Mouse (Mus musculus) adrenal gland, postnatal 36 days (tissue): Measurements from ENCODE around the gene Ube2h. TPM values are rescaled to one million over a fixed set of nuclear protein-coding genes. Genes with fewer than 3 reads are reported as not detected.

Experiments used
- DNase-seq, 2 experiments: peaks; one replicate each; pipeline ENCODE4 v3.0.0; 2021; ENCODE audit warnings: mixed read lengths in 1 of 2
- long read RNA-seq, 2 experiments: library from polyadenylated mRNA; stranded (forward); transcript quantifications; one replicate each; pipeline ENCODE4 v2.0.0; 2021; ENCODE audit warnings: borderline sequencing depth in 2 of 2
- total RNA-seq, 2 experiments: library from RNA; stranded (reverse); gene quantifications; 2 replicates each; pipeline ENCODE4 v1.2.3; 2021

Ube2h gene
- total RNA-seq: 100 to 1,000 TPM; 105 to 126 TPM
- long read RNA-seq, experiment 1, full-length matches to known transcripts: 40 of 94 reads
- long read RNA-seq, experiment 1, partial matches to known transcripts: 2 of 94 reads
- long read RNA-seq, experiment 1, other reads (novel, unspliced or antisense): 52 of 94 reads
- long read RNA-seq, experiment 2, full-length matches to known transcripts: 29 of 41 reads
- long read RNA-seq, experiment 2, partial matches to known transcripts: 0 of 41 reads
- long read RNA-seq, experiment 2, other reads (novel, unspliced or antisense): 12 of 41 reads

GRCm38 (mm10) chr6:30304399-30304917, at the start of gene Ube2h:
Ube2h (minus strand) TSS chr6:30304539.
- DNase-seq: peak; percentile 99 to 100

GRCm38 (mm10) chr6:30353661-30354060, 49.3 kb upstream of the Ube2h start:
- DNase-seq: peak; percentile 61 to 64

GRCm38 (mm10) chr6:30352762-30353161, 48.4 kb upstream of the Ube2h start:
- DNase-seq: no peak

DNA sequence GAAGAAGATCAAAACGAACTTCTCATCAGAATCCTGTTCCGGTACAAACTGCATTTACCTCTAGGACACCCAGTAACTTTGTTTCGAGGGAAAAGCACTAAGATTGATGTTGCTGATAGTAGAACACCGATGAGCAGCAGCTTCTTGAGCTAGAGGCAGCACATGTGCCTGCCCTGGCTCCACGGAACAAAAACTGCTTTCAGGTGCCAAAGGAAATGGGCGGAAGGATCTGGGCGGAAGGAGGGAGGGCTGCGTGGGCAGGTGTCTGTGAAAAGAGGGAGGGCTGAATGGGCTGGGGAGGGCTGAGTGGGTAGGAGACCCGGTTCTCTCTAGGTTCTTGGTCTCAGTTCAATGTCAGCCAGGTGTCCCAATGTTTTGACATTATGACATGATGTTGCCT, 47.0 kb upstream of the Ube2h start:
- no peak for DNase-seq

DNA sequence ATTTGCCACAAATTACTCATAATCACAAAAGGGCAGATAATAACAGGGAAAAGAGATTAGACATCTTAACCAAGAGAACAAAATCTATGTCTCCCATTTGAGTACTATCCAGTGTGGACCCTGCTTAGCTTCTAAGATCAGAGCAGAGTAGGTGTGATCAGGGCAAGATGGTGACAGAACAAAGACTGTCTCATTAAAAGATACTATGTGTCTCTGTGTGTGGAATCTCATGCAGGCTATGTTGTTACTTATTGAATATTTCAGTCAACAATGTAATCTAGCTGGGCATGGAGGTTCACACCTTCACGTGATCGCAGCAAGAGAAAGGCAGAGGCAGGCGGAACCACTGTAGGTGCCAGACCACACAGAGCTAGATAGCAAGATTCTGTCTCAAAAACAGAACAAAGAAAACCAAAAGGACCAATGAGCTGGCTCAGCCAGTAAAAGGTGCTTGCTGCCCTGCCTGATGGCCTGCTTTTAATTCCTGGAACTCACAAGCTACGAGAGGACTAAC, 43.0 kb upstream of the Ube2h start:
- DNase-seq: no peak

GRCm38 (mm10) chr6:30346737-30347136, 42.4 kb upstream of the Ube2h start:
- peak; percentile 72 to 76 for DNase-seq

- DNase-seq: no peak
These were observed 39.7 kb upstream of the Ube2h start for GRCm38 (mm10) chr6:30344032-30344431.

- DNase-seq: no peak
These were observed 36.0 kb upstream of the Ube2h start for GRCm38 (mm10) chr6:30340231-30340873.

DNA sequence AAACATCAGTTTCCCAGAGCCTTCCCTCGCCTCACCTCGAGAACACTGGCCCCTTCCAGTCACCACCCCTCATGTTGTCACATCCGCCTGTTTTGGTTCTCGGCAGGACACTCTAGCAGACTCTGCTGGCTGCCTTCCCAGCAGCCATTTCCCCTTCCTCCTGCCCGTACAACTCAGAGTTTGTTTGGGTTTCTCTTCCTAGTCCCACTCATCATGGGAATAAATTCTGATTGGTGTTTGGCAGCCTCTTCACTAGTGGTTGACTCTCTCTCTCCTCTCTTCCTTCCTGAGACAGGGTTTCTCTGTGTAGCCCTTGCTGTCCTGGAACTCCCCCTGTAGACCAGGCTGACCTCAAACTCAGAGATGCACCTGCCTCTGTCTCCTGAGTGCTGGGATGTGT, 32.6 kb upstream of the Ube2h start:
- peak; percentile 68 to 82 for DNase-seq

DNA sequence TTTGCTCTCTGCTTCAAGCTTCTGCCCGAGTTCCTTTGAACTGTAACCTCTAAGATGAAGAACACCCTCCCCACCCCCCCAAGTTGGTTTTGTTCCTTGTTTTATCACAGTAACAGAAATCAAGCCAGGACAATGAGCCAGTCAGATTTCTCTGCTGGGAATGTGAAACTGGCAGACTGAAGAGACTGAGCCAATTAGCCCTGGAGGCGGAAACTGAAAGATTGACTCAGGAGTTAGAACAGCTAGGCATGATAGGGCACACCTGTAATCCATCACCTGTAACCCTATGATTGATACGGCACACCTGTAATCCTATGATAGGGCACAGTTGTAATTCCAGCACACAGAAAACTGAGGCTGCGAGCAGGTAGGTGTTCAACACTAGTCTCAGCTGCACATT, 27.9 kb upstream of the Ube2h start:
- no peak for DNase-seq

GRCm38 (mm10) chr6:30330706-30331105, 26.4 kb upstream of the Ube2h start:
- no peak for DNase-seq

- no peak for DNase-seq
These were observed 21.7 kb upstream of the Ube2h start for GRCm38 (mm10) chr6:30325932-30326501.

DNA sequence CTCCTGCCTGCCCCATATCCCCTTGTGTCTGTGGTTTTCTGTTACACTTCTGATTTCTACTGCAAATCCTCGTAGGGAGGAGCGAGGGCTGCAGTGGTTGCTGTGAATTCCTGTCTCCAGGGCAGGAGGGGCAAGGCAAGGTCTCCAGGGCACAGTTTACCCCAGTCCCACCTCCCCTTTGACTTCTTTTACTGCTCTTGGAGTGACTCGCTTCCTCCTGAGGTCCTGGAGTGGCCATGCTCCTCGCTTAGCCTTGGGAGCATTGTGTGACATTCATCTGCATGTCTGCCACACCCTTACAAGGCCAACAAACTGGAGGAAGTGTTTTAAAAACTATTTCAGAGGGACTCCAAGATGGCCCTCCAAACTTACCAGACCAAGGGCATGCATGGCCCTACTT, 16.7 kb upstream of the Ube2h start:
- no peak for DNase-seq

DNA sequence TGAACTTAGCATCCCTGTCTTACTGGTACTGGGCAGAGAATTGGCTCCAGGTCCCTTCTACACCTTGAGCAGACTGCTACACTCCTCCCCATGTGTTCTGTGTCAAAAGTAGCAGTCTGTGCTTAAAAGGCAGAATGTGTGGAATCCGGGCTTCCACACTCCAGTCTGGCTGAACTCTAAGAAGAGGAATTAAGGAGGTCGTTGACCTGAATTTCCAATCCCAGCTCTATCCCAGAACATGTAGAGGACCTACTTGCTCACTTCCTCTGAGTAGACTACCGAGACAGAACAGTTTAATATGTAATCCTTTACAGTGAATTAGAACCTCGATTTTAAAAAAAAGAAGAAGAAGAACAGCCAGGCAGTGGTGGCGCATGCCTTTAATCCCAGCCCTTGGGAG, 14.9 kb upstream of the Ube2h start:
- DNase-seq: no peak

DNA sequence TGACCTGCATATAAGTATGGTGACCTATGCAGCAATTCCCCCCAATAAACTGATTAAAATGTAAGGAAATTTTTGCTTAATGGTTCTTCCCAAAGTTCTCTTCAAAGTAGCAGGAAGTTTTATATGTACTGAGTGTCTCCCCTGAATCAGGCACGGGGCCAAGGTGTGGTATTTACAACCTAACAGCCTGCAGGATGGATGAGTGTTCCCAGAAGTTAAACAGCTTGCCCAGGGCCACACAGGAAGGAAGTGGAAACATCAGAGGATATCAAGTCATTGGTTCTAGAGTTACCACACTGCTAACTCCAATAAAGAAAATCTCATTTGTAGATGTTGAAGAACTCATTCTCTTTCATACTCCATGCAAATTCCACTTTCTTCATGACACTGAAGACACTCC, 7.7 kb upstream of the Ube2h start:
- no peak for DNase-seq

DNA sequence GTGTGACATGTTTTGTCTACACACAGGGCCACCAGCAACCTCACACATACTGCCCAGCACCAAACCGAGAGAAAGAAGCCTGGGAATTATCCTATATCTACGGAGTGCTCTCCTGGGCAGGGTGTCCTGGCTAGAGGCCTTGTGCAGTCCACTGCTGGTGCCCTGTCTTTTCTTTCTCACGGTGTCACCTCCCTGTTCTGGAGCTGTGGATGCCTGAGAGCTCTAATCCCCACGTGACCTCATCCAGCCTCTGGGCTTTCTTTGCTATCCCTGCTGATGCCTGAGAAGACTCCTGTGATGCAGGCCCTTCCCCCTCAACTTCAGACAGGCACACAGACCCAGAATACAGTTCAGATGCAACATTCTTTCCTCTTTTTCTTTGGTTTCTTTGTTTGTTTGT, 4.4 kb upstream of the Ube2h start:
- no peak for DNase-seq

DNA sequence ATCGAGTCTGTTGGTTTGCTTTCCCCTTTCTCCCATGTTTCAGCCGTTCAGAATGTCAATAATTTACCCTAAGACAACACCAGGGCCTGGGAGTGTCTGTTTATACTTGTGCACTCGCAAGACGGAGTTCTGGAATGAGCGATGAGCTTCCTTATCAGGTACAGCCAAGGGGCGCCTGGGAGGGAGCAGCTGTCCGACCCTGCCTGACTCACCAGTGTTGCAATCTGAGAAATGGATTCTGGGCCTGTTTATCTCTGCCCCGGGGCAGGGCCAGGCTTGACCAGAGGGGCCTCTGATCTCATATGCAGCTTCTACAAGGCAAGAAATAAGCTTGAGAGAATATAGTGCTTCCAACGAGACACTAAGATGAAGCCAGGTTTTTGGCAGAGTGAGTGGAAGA, 3.4 kb upstream of the Ube2h start:
- peak; percentile 74 to 76 for DNase-seq

- peak; percentile 50 to 72 for DNase-seq
These were observed 454 bp downstream of the Ube2h start for GRCm38 (mm10) chr6:30303771-30304398.

DNA sequence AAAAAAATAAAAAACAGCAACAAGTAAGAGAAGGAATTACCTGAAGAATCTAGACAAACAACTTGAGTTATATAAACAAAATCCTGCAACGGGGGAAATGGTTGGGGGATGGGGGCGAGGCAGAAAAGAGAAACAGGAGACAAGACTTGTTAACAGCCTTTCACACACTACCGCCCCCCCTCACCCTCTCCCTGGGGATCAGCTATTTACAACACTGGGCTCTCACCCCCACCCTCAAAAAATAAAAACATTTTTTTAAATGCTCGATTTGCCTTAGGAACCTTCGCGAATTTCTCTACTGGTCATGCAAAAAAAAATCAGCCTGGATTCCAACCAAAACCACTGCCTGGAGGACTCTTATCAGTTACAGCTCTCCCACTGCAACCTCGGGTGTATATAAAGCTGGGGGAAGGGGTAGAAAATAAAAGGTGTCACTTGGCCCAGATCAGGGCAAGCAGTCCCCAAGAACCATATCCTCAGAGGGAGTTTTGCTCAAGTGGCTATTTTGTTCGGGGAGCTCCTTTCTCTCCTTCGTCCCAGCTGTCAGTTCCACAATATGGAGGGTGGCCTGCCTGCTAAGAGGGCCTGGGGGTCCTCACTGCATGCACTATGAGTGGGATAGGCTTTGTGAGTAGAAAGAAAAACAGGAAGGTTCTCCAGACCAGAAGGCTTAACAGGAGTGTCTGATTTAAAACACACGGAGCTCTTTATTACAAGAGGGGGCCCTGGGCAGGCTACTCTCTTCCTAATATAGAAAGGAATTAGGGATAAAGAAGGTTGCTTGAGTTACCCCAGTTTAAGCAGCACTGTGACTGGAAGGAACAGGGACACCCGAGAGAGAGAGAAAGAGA, 1.3 kb downstream of the Ube2h start:
- DNase-seq: peak; percentile 50 to 81

DNA sequence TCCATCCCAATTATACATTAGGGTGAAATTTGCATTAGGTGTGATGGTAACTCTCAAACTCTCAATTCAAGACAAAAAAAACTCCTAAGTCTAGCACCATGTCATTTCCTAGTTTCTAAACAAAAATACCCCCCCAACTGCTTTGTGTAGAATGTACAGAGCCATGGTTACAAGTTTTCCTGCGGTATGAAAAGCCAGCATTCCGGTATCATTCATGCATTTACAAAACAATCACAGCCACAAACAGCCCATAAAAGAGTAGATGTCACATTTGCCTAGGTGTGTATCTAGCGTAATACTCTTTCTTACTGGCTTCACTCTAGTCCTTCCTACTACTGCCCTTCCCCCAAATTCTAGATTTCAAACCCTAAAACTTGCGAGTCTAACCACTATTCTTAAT, 2.2 kb downstream of the Ube2h start:
- DNase-seq: no peak

- DNase-seq: peak; percentile 30 to 40
These were observed 3.4 kb downstream of the Ube2h start for GRCm38 (mm10) chr6:30300901-30301300.

DNA sequence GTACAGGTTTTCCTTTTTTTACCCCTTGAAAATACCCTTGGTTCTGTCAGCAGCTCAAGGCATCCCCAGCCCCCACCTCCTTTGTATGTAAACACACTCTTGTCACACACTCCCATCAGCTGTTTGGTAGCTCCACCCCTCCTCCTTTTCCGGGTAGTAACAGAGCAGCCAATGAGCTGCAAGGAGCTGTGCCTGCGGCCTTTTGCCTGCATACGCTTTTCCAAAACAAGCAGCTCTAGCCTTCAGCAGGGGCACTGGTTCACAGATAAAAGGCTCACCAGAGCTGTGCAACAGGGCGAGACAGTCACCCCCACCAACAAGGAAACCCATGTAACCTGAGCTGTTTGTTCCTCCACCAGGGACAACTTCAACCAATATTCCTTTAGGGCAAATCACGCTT, 4.0 kb downstream of the Ube2h start:
- peak; percentile 90 to 92 for DNase-seq
